Mouse (Mus musculus): ENCODE data around the gene Sox6.

Sox6 gene

GRCm38 (mm10) chr7:115891482-115891881 lies 147.1 kb downstream of the Sox6 start:
- DNase-seq (ENCODE audit: low spot score in 2 of 2) = no peak

- DNase-seq (ENCODE audit: low spot score in 2 of 2) = no peak
Measured at GRCm38 (mm10) chr7:115889926-115890325, 148.7 kb downstream of the Sox6 start.

DNA sequence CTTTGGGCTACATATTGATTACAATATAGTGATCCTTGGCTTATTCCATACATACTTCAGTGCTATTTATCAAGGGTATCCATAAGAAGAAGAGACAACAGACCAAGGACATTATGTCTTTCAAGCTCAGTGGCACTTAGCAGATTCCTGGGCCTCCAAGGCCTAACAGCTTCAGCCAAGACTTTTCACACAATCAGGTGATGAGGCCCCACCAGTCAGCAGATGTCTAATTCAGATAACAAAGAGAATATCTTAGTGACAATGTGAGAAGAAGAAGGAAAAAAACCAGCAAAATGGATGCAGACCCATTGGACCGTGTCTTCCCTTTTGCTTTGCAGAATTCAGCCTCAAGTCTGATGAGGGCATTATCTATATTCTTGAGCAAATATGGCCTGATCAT lies 150.0 kb downstream of the Sox6 start:
- no peak for DNase-seq (ENCODE audit: low spot score in 2 of 2)

- DNase-seq (ENCODE audit: low spot score in 2 of 2) = no peak
Measured at GRCm38 (mm10) chr7:115888120-115888519, 150.5 kb downstream of the Sox6 start.

DNA sequence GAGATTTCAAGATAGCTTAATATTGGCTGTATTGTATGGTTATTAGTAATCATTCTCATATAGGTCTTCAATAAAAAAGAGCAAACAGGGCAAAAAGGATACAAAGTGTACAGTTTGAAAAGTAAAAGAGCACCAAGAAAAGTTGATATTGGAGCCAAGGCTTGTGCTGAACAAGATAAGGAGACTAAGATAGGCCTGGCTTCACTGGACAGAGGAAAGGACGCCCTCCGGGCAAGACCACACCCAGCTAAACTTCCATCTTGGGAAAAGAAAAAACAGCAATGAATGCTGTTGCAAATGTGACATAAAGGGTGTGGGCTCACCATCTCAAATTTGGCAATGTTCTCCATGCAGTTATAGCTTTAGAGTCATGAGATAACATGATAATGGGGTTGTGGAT lies 165.7 kb downstream of the Sox6 start:
- no peak for DNase-seq (ENCODE audit: low spot score in 2 of 2)

- no peak for DNase-seq (ENCODE audit: low spot score in 2 of 2)
Measured at GRCm38 (mm10) chr7:115868504-115868903, 170.1 kb downstream of the Sox6 start.

DNA sequence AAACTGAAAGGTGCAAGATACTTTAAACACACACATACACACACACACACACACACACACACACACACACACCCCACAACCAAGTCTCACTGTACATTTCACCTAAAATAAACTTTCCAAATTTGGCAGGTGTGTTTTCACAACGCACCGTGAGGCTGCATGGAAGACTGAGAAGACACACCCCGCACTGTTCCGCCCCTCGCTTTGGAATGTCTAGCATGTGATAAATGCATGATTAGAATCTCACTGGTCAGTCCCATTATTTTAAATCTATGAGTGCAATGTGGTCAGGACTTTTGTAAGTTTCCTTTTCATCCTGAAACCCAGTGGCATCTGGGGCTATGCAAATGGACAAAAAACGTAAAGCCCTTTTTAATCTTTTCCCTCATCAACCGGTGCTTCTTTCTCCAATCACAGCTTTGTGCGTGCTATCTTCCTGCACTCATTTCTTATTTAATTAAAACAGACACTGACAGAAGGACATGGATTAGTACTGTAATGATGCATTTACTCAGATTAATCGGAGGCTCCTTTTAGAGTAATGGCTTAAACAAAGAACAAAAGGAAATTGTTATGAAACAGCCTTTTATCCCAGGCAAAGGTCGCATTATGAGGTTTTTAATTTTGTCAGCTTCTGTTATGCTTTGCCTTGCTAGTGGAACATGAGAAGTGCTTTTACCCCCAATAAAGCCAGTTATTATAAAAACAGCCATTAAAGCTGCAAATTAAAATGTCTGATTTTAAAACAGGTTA lies 170.9 kb downstream of the Sox6 start:
- DNase-seq (ENCODE audit: low spot score in 2 of 2) = no peak

GRCm38 (mm10) chr7:115866698-115867500 lies 171.7 kb downstream of the Sox6 start:
- no peak for DNase-seq (ENCODE audit: low spot score in 2 of 2)

- DNase-seq (ENCODE audit: low spot score in 2 of 2) = no peak
Measured at GRCm38 (mm10) chr7:115865979-115866697, 172.5 kb downstream of the Sox6 start.

GRCm38 (mm10) chr7:115865231-115865630 lies 173.4 kb downstream of the Sox6 start:
- no peak for DNase-seq (ENCODE audit: low spot score in 2 of 2)

DNA sequence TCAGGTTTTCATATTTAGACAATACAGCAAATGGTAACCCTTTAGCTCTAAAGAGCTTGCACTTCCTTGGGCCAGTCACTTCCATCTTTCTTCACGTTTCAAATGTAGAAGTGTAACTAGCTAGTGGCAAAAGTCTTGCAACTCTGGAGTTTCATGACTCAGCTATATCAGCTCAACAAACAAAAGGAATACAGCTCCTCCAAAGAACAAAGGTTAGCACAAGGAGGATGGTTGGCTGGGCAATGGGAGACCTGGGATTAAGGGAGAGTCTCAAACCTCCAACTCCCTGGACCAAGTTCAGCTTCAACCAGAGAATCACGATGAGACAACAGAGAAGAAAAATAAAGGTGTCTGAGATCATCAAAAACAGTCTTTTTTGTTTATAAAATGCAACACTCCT lies 174.2 kb downstream of the Sox6 start:
- DNase-seq (ENCODE audit: low spot score in 2 of 2) = no peak

DNA sequence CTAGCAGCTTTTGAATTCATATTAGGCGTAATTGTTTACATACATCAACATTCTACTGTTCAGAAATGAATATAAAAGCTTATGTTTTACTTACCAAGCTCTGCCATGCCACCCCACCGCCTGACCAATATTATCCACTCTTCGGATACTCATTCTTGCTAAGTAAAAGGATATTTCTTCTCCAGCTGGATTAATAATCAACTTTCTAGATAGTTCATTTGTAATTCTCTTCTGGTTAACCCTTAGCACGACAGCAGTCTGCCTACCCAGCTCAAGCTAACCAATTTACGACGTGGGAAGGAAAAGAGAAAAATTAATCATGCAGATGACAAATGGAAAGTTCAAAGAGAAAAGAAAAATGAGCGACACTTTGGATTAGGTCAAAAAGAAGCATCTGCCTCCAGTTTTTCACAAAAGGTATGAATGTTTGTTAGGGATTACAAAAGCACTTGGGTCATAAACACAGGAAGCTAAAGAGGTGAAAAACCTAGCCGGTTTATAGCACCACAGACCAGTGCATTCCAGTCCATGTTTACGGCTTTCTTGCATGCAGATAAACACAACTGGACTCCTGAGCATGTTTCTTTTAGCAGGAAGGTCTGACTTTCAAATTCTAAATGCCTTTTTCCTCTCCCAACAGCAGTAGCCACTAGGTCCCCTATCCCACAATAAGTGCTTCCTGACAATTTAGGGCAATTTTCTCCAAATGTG lies 178.8 kb downstream of the Sox6 start:
- no peak for DNase-seq (ENCODE audit: low spot score in 2 of 2)

DNA sequence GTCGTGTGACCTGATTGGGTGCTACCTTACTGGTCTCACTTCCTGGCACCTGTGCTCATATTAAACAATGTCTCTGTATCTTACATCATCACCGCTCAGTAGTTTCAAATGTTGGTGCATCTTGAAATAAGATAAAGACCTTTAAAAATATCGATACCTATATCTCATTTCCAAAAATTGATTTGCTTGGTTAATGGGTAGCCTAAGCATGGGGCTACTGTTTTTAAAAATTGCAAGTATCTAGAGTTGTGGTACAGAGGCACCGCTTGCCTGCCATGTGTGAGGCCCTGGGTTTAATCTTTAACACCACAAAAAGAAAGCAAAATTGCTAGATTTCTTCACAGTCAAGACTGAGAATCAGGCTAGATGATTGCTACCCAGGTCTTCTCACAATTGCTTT lies 187.5 kb downstream of the Sox6 start:
- no peak for DNase-seq (ENCODE audit: low spot score in 2 of 2)

DNA sequence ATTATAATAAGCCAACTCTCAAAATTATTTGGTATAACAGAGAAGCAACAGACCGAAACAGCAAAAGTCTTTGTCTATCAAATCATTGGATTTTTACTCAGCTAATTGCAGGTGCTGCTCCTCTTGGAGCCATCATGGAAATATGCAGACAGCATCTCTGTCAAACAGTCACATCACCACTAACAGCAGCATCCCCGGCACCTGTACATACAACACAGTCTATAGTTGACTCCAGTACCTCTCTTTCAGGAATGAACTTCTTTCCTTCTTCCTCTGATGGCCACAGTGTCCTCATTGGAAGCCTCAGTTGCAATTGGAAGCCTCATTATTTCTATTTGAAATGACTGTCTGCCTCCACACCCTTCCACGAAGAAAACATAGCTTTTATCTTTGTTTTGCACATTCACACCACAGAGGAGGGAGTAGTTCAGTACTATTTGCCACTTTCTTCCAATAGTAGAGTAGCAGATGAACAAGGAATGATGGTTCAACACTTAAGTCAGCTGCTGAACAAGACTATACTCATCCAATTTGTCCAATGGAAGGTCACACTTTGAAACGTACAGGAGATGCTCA lies 192.7 kb downstream of the Sox6 start:
- DNase-seq (ENCODE audit: low spot score in 2 of 2) = no peak

DNA sequence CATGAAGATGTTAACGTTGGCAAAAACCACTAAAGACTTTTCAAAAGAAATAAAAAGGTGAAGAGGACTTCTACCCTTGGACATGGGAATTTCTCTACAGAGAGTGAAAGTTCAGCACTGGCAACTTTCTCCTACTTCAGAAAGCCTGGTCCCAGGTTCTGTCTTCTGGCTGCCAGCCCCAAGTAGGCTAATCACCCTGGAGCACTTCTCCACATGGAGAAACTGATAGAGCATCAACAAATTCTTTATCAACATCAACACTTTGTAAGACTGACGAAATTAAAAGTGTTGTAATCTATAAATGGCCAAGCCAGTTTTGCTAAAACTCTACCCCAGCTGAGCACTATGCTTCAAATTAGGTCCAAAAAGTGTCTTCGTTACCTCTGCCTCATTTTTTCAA lies 193.7 kb downstream of the Sox6 start:
- DNase-seq (ENCODE audit: low spot score in 2 of 2) = no peak

- no peak for DNase-seq (ENCODE audit: low spot score in 2 of 2)
Measured at GRCm38 (mm10) chr7:115844431-115844830, 194.2 kb downstream of the Sox6 start.

GRCm38 (mm10) chr7:115842251-115842650 lies 196.3 kb downstream of the Sox6 start:
- DNase-seq (ENCODE audit: low spot score in 2 of 2) = no peak

- no peak for DNase-seq (ENCODE audit: low spot score in 2 of 2)
Measured at GRCm38 (mm10) chr7:115840613-115841012, 198.0 kb downstream of the Sox6 start.

DNA sequence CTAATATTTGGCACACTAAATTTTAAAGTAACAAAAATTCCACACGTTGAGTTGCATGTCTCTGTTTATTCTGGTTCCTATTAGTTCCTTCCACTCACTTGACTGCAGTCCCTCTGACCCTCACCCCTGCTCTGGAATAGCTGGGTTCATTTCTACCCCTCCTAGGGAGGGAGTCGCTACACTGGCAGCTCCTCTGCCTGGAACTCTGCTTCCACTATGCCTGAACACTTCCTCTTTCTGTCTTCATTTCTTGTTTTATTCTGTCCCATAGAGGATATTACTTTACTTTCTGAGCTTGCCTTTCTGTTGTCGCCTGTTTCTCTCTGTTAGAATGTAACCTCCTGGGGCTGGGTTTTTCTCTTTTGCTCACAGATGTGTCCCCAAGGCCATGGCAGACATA lies 203.6 kb downstream of the Sox6 start:
- DNase-seq (ENCODE audit: low spot score in 2 of 2) = no peak

DNA sequence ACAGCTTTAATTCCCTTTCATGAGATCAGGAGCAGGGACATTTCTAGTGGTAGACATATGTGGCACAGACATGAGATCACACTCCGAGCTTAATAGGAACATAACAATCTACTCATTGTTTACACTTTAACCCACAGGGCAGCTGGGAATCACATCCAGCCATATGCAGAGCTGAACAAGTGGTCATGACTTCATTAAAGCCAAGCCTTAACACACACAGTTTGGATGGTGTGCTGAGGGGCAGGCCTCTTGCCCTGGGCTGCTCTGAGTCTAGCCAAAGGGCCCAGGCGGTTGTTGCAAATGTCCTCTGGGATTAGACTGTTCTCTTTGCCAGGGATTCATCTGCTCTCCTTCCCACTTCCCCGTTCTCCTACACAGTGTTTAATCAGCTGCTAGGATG lies 204.9 kb downstream of the Sox6 start:
- no peak for DNase-seq (ENCODE audit: low spot score in 2 of 2)
